Mouse (Mus musculus) midbrain, embryonic 15.5 days (tissue): ENCODE measurements around the gene Robo4. TPM values are rescaled to one million over a fixed set of nuclear protein-coding genes. Genes with fewer than 3 reads are reported as not detected.

Experiments used
- ATAC-seq: fragments of 200-750 bp; cut with Nextera tagmentation; replicated peaks from 2 replicates; pipeline ENCODE4 v1.8.0; 2017; ENCODE audit warnings: moderate TSS enrichment
- H3K27ac ChIP-seq: fragments of 300-500 bp; sonication (generic); 2 replicates; pipeline ENCODE4 v1.5.1; 2015; ENCODE audit warnings: mild to moderate bottlenecking, inconsistent platforms
- H3K27me3 ChIP-seq: fragments of 300-500 bp; sonication (generic); replicated peaks from 2 replicates; pipeline ENCODE4 v1.6.1; 2015; ENCODE audit warnings: inconsistent platforms
- H3K36me3 ChIP-seq: fragments of 300-500 bp; sonication (generic); replicated peaks from 2 replicates; pipeline ENCODE4 v1.6.1; 2015; ENCODE audit warnings: inconsistent platforms
- H3K4me1 ChIP-seq: fragments of 300-500 bp; sonication (generic); 2 replicates; pipeline ENCODE4 v1.6.1; 2015; ENCODE audit warnings: inconsistent platforms
- H3K4me2 ChIP-seq: fragments of 300-500 bp; sonication (generic); 2 replicates; pipeline ENCODE4 v1.6.1; 2015; ENCODE audit warnings: inconsistent platforms, mild to moderate bottlenecking, moderate library complexity
- H3K4me3 ChIP-seq: fragments of 300-500 bp; sonication (generic); 2 replicates; pipeline ENCODE4 v1.5.1; 2015; ENCODE audit warnings: mild to moderate bottlenecking, inconsistent platforms
- H3K9ac ChIP-seq: fragments of 300-500 bp; sonication (generic); 2 replicates; pipeline ENCODE4 v1.6.1; 2015; ENCODE audit warnings: mild to moderate bottlenecking, inconsistent platforms
- H3K9me3 ChIP-seq: fragments of 300-500 bp; sonication (generic); 2 replicates; pipeline ENCODE4 v1.6.1; 2016; ENCODE audit warnings: inconsistent platforms
- WGBS: fragments of 180-500 bp; shearing (Covaris S2); methylation state at CpG from one replicate; pipeline ENCODE4 v1.1.7; 2015; ENCODE audit warnings: mixed read lengths; 5-methylcytosine and 5-hydroxymethylcytosine counted together
- polyA plus RNA-seq: library from polyadenylated mRNA; unstranded; fragments of >200 nt; fragmentation: Nextera tagmentation; extraction: Ambion mirVana; gene quantifications from 2 replicates; pipeline ENCODE4 v1.2.1, GENCODE M21; 2015

The Robo4 gene
- polyA plus RNA-seq, 1 experiment from 2014 or later: 5.2 TPM

GRCm38 (mm10) chr9:37368860-37369259 lies 32.8 kb upstream of the Robo4 start:
- H3K27ac ChIP-seq: 0 out of 2 replicates have a peak overlapping the region, but pooled peaks have one; percentile 0
- no peak overlapping the region for H3K9ac ChIP-seq
- no peak overlapping the region for H3K4me2 ChIP-seq
- no peak overlapping the region for H3K4me3 ChIP-seq
- H3K27me3 ChIP-seq: no peaks in the 10 kb centered on the region
- no peaks in the 10 kb centered on the region for H3K9me3 ChIP-seq
- WGBS: 81% methylated on average over 8 of the region's 8 CpGs
- H3K36me3 ChIP-seq: no peaks in the 10 kb centered on the region
- ATAC-seq: no peak
- no peaks in the 10 kb centered on the region for H3K4me1 ChIP-seq

GRCm38 (mm10) chr9:37371232-37371801 lies 30.4 kb upstream of the Robo4 start:
- no peak overlapping the region for H3K4me2 ChIP-seq
- ATAC-seq: no peak

GRCm38 (mm10) chr9:37375718-37376117 lies 26.0 kb upstream of the Robo4 start:
- Histone ChIP-seq H3K36me3 (no peaks in the 10 kb centered on the region), H3K4me2 (no peak overlapping the region), H3K9ac (no peak overlapping the region), H3K4me3 (no peak overlapping the region), H3K27me3 (no peaks in the 10 kb centered on the region), H3K9me3 (no peaks in the 10 kb centered on the region), H3K27ac (no peak overlapping the region), H3K4me1 (no peaks in the 10 kb centered on the region)
- ATAC-seq: no peak
- WGBS: 85% methylated on average over 5 of the region's 5 CpGs

More at GRCm38 (mm10) chr9:37371232-37371801, 30.4 kb upstream of the Robo4 start:
- Histone ChIP-seq H3K4me1 (no peaks in the 10 kb centered on the region), H3K27me3 (no peaks in the 10 kb centered on the region), H3K9me3 (no peaks in the 10 kb centered on the region), H3K27ac (no peak overlapping the region), H3K36me3 (no peaks in the 10 kb centered on the region), H3K4me3 (no peak overlapping the region), H3K9ac (no peak overlapping the region)
- 84% methylated on average over 7 of the region's 7 CpGs for WGBS

- no peak overlapping the region for H3K4me3 ChIP-seq
- no peaks in the 10 kb centered on the region for H3K36me3 ChIP-seq
- no peak for ATAC-seq
- H3K4me1 ChIP-seq: peaks cover 4% of the 10 kb centered on the region; the same call in 1 of the 2 replicates
- no peak overlapping the region for H3K9ac ChIP-seq
- no peak overlapping the region for H3K4me2 ChIP-seq
- no peaks in the 10 kb centered on the region for H3K9me3 ChIP-seq
- 92% methylated on average over 6 of the region's 6 CpGs for WGBS
- H3K27me3 ChIP-seq: no peaks in the 10 kb centered on the region
- H3K27ac ChIP-seq: no peak overlapping the region
These were observed 18.5 kb upstream of the Robo4 start for GRCm38 (mm10) chr9:37383161-37383560.

GRCm38 (mm10) chr9:37384284-37385182 lies 17.2 kb upstream of the Robo4 start:
- H3K9me3 ChIP-seq: no peaks in the 10 kb centered on the region

GRCm38 (mm10) chr9:37390891-37391290 lies 10.8 kb upstream of the Robo4 start:
- Histone ChIP-seq H3K27ac (no peak overlapping the region), H3K4me2 (no peak overlapping the region), H3K27me3 (no peaks in the 10 kb centered on the region), H3K9ac (no peak overlapping the region), H3K9me3 (no peaks in the 10 kb centered on the region), H3K4me1 (no peaks in the 10 kb centered on the region), H3K4me3 (no peak overlapping the region), H3K36me3 (no peaks in the 10 kb centered on the region)
- ATAC-seq: no peak
- WGBS: 69% methylated on average over 2 of the region's 2 CpGs

More at GRCm38 (mm10) chr9:37384284-37385182, 17.2 kb upstream of the Robo4 start:
- WGBS: 7% methylated on average over 54 of the region's 54 CpGs
- Histone ChIP-seq H3K4me1 (peaks cover 4% of the 10 kb centered on the region; the same call in 1 of the 2 replicates), H3K9ac (peak overlapping the region; percentile 87), H3K4me3 (peak overlapping the region; percentile 51), H3K27me3 (no peaks in the 10 kb centered on the region), H3K27ac (peak overlapping the region; percentile 75), H3K4me2 (peak overlapping the region; percentile 89), H3K36me3 (no peaks in the 10 kb centered on the region)
- ATAC-seq: peak; percentile 92

- Histone ChIP-seq H3K4me1 (no peaks in the 10 kb centered on the region), H3K9me3 (no peaks in the 10 kb centered on the region), H3K4me3 (no peak overlapping the region), H3K27ac (no peak overlapping the region), H3K27me3 (no peaks in the 10 kb centered on the region), H3K9ac (no peak overlapping the region), H3K4me2 (no peak overlapping the region), H3K36me3 (no peaks in the 10 kb centered on the region)
- ATAC-seq: no peak
- 41% methylated on average over 2 of the region's 2 CpGs for WGBS
These were observed 9.6 kb upstream of the Robo4 start for GRCm38 (mm10) chr9:37392071-37392470.

- no peak for ATAC-seq
- 83% methylated on average over 8 of the region's 8 CpGs for WGBS
- no peaks in the 10 kb centered on the region for H3K9me3 ChIP-seq
These were observed 8.1 kb upstream of the Robo4 start for GRCm38 (mm10) chr9:37393482-37394131.

GRCm38 (mm10) chr9:37400585-37400984 lies 1.1 kb upstream of the Robo4 start:
- Histone ChIP-seq H3K36me3 (no peaks in the 10 kb centered on the region), H3K4me1 (no peaks in the 10 kb centered on the region), H3K27me3 (no peaks in the 10 kb centered on the region), H3K9ac (no peak overlapping the region), H3K4me3 (no peak overlapping the region), H3K4me2 (no peak overlapping the region), H3K27ac (no peak overlapping the region), H3K9me3 (no peaks in the 10 kb centered on the region)
- WGBS: 56% methylated on average over 2 of the region's 2 CpGs
- no peak for ATAC-seq

More at GRCm38 (mm10) chr9:37393482-37394131, 8.1 kb upstream of the Robo4 start:
- Histone ChIP-seq H3K36me3 (no peaks in the 10 kb centered on the region), H3K4me2 (no peak overlapping the region), H3K4me3 (no peak overlapping the region), H3K9ac (no peak overlapping the region), H3K27ac (no peak overlapping the region), H3K27me3 (no peaks in the 10 kb centered on the region), H3K4me1 (no peaks in the 10 kb centered on the region)

GRCm38 (mm10) chr9:37402501-37402900 lies 804 bp downstream of the Robo4 start:
- no peaks in the 10 kb centered on the region for H3K36me3 ChIP-seq
- H3K4me1 ChIP-seq: no peaks in the 10 kb centered on the region
- H3K27ac ChIP-seq: no peak overlapping the region
- H3K9ac ChIP-seq: no peak overlapping the region
- no peaks in the 10 kb centered on the region for H3K9me3 ChIP-seq
- 93% methylated on average over 7 of the region's 7 CpGs for WGBS
- no peaks in the 10 kb centered on the region for H3K27me3 ChIP-seq
- no peak overlapping the region for H3K4me3 ChIP-seq
- no peak overlapping the region for H3K4me2 ChIP-seq
- ATAC-seq: no peak

- peaks cover 3% of the 10 kb centered on the region; the same call in 1 of the 2 replicates for H3K4me1 ChIP-seq
- H3K9me3 ChIP-seq: no peaks in the 10 kb centered on the region
- no peak for ATAC-seq
- no peak overlapping the region for H3K4me3 ChIP-seq
- H3K36me3 ChIP-seq: no peaks in the 10 kb centered on the region
- H3K9ac ChIP-seq: no peak overlapping the region
- 88% methylated on average over 7 of the region's 7 CpGs for WGBS
- H3K4me2 ChIP-seq: no peak overlapping the region
- no peak overlapping the region for H3K27ac ChIP-seq
- H3K27me3 ChIP-seq: no peaks in the 10 kb centered on the region
These were observed 1.3 kb downstream of the Robo4 start for GRCm38 (mm10) chr9:37403011-37403410.

- 0% methylated on average over 1 of the region's 1 CpGs for WGBS
These were observed 4.7 kb downstream of the Robo4 start for GRCm38 (mm10) chr9:37406372-37406771.

More at GRCm38 (mm10) chr9:37406372-37406771, 4.7 kb downstream of the Robo4 start:
- peaks cover 7% of the 10 kb centered on the region; the same call in 1 of the 2 replicates for H3K4me1 ChIP-seq
- H3K9ac ChIP-seq: no peak overlapping the region
- H3K36me3 ChIP-seq: no peaks in the 10 kb centered on the region
- H3K27ac ChIP-seq: no peak overlapping the region
- ATAC-seq: peak; percentile 43; the same call in 1 of the 2 replicates
- no peaks in the 10 kb centered on the region for H3K27me3 ChIP-seq
- no peak overlapping the region for H3K4me2 ChIP-seq
- no peak overlapping the region for H3K4me3 ChIP-seq
- no peaks in the 10 kb centered on the region for H3K9me3 ChIP-seq
